Mouse (Mus musculus): ENCODE measurements around the gene Foxl2. TPM values are rescaled to one million over a fixed set of nuclear protein-coding genes. Genes with fewer than 3 reads are reported as not detected.

Foxl2 gene
- polyA plus RNA-seq (2021) = 2.2 TPM

DNA sequence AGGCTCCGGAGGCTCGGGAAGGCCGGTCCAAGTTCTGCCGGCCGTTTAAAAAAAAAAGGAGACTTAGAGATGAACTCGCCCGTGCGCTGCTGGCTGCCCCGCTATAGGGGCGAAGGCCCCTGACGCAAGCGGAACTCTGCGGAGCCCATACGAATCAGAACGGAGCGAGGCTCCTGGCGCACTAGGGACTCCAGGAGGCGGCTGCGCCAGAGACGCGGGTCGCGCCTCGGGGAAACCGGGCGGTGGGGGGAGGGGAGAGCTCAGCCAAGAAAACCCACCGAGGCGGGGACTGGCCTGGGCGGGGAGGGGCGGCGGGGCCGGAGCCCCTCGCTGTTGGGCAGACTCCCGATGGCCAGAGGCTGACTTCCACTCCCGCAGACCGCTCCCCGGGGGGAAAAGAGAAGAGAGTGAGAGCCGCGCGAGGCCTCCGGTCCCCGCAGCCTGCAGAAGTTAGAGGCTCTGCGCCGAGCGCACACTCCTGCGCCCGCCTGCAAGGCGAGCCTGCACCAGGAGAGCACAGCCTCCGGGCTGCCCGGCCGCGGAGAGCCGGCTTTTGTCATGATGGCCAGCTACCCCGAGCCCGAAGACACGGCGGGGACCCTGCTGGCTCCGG, at the start of gene Foxl2:
Foxl2 (plus strand) TSS at position 186 of the 613 bp plus-strand sequence.
- in situ Hi-C loops (cut with MboI; ENCODE audit: low pct_unique_long_range_greater_than_20kb) = no loop called here
- peak; percentile 41 for ATAC-seq
- ChIA-PET POLR2A (no interaction called here), CTCF (interaction anchor here (1.1 to 1.6 kb wide), 2 partner anchors 10 to 16 kb away, joined by 3 to 4 read pairs; no protein-coding TSS in a partner anchor)
- H3K27me3 ChIP-seq = peaks cover 66% of the 10 kb centered on the region
- DNase-seq (ENCODE audit: low read depth, low spot score) = no peak
- no peak for TF ChIP-seq CTCF (IDR thresholded peaks at IDR 0.05)

GRCm38 (mm10) chr9:98920629-98921523, 34.2 kb upstream of the Foxl2 start:
- ChIA-PET CTCF (no interaction called here), POLR2A (no interaction called here)
- H3K27me3 ChIP-seq = peaks cover 10% of the 10 kb centered on the region
- TF ChIP-seq CTCF (IDR thresholded peaks at IDR 0.05) = no peak
- in situ Hi-C loops (cut with MboI; ENCODE audit: low pct_unique_long_range_greater_than_20kb) = no loop called here
- no peak for DNase-seq (ENCODE audit: low read depth, low spot score)
- no peak for ATAC-seq

DNA sequence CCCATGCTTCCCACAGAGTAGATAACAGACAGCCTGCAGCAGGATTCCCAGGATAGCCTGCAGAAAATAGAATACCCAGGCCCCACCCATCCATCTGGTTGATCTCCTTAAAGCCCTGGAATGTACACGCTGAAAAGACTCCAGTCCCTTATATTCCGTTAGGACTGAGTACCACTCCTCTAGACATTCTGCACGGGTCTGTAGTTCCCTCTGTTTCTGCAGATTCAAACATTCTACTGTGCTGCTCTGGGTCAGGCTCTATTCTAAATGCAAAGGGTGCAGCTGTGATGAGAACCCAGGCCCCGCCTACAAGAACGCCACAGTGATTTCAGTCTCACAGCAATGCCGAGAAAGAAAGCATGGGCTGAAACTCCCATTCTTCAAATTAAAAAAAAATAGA, 32.0 kb upstream of the Foxl2 start:
- TF ChIP-seq CTCF (IDR thresholded peaks at IDR 0.05) = no peak
- H3K27me3 ChIP-seq = peaks cover 13% of the 10 kb centered on the region
- ChIA-PET POLR2A (no interaction called here), CTCF (no interaction called here)
- DNase-seq (ENCODE audit: low read depth, low spot score) = no peak
- in situ Hi-C loops (cut with MboI; ENCODE audit: low pct_unique_long_range_greater_than_20kb) = no loop called here
- no peak for ATAC-seq

- in situ Hi-C loops (cut with MboI; ENCODE audit: low pct_unique_long_range_greater_than_20kb) = no loop called here
- ATAC-seq = no peak
- CTCF ChIA-PET = interaction anchor here (0.8 kb wide), 1 partner anchor 10 kb away, joined by 3 read pairs; no protein-coding TSS in a partner anchor
- POLR2A ChIA-PET = interaction anchor here (1.0 kb wide), 1 partner anchor 33 kb away, joined by 3 read pairs; no protein-coding TSS in a partner anchor
- no peak for DNase-seq (ENCODE audit: low read depth, low spot score)
- peak; percentile 21 for TF ChIP-seq CTCF (IDR thresholded peaks at IDR 0.05)
- H3K27me3 ChIP-seq = peaks cover 13% of the 10 kb centered on the region
Measured at GRCm38 (mm10) chr9:98924183-98924582, 30.9 kb upstream of the Foxl2 start.

DNA sequence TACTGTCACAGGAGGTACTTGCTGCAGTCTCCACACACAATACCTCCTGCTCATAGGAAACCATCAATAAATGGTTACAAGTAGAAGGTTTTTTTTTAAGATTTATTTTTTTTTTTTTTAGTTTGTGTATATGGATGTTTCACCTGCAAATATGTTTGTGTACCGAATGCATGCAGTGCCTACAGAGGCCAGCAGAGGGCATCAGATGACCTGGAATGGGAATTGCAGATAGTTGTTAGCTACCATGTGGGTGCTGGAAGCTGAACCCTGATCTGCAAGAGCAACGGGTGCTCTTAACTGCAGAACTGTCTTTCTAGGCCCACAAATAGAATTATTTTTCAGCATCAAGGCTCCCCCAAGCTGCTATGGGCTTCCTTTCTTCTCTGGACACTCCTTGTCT, 25.6 kb upstream of the Foxl2 start:
- CTCF ChIA-PET = interaction anchor here (0.9 kb wide), 1 partner anchor 9 kb away, joined by 3 read pairs; no protein-coding TSS in a partner anchor
- peak; percentile 61 for TF ChIP-seq CTCF (IDR thresholded peaks at IDR 0.05)
- ATAC-seq (no peak), DNase-seq (ENCODE audit: low read depth, low spot score) (no peak)
- in situ Hi-C loops (cut with MboI; ENCODE audit: low pct_unique_long_range_greater_than_20kb) = no loop called here
- H3K27me3 ChIP-seq = peaks cover 17% of the 10 kb centered on the region
- POLR2A ChIA-PET = no interaction called here

- peaks cover 30% of the 10 kb centered on the region for H3K27me3 ChIP-seq
- no peak for DNase-seq (ENCODE audit: low read depth, low spot score)
- CTCF ChIA-PET = interaction anchor here (1.1 kb wide), 1 partner anchor 26 kb away, joined by 3 read pairs; no protein-coding TSS in a partner anchor
- ATAC-seq = no peak
- TF ChIP-seq CTCF (IDR thresholded peaks at IDR 0.05) = no peak
- POLR2A ChIA-PET = no interaction called here
- in situ Hi-C loops (cut with MboI; ENCODE audit: low pct_unique_long_range_greater_than_20kb) = no loop called here
Measured at GRCm38 (mm10) chr9:98932931-98933330, 22.2 kb upstream of the Foxl2 start.

DNA sequence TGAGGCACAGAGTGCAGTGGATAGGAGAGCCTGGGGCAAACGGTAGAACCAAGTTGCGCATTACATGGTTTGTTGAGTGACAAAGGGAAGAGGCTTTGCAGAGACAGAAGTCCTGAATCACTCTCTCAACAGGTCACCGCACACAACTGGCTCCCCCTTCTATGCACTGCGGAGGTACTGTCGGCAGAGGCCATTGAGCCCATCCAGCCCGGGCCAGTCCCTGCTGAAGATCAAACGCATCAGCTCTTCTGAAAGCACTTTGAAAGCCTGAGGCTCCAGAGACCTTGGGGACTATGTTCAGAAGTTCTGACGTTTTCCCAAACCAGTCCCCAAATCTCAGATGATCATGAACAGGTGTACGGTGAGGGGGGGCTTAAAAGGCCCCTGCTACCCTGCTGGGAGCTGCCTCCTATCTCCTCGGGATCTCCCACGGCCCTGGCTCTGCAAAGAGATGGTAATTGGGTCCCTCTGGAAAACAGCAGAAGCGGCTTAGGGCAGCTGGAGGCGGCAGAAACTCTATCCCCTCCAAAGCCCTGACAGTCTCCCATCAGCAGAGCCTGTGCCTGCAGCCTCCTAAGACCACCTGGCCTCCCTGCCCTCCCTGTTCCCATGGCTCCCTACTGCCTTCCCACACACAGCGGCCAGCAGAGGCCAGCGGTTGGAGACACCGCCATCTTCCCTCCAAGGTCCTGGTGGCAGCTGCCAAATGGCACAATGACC, 19.7 kb upstream of the Foxl2 start:
- in situ Hi-C loops (cut with MboI; ENCODE audit: low pct_unique_long_range_greater_than_20kb) = no loop called here
- POLR2A ChIA-PET = no interaction called here
- ATAC-seq = no peak
- peaks cover 33% of the 10 kb centered on the region for H3K27me3 ChIP-seq
- DNase-seq (ENCODE audit: low read depth, low spot score) = no peak
- TF ChIP-seq CTCF (IDR thresholded peaks at IDR 0.05) = no peak
- CTCF ChIA-PET = interaction anchor here (1.2 kb wide), 1 partner anchor 12 kb away, joined by 3 read pairs; no protein-coding TSS in a partner anchor

DNA sequence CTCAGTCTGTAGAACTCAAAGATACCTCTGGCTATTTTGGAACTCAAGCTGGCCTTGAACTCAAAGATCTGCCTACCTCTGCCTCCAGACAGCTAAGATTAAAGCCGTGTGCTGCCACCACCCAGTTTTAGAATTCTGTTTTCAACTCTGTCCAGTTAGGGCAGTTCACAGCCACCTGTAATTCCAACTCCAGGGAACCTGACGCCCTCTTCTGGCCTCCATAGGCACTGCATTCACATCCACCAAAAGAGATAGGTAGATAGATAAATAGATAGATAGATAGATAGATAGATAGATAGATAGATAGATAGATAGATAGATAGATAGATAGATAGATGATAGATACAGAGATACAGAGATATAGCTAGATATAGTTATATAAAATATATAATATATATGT, 15.8 kb upstream of the Foxl2 start:
- in situ Hi-C loops (cut with MboI; ENCODE audit: low pct_unique_long_range_greater_than_20kb) = no loop called here
- DNase-seq (ENCODE audit: low read depth, low spot score) (no peak), ATAC-seq (no peak)
- CTCF ChIA-PET = interaction anchor here (1.5 to 1.6 kb wide), 2 partner anchors 17 to 26 kb away, joined by 3 read pairs; no protein-coding TSS in a partner anchor
- POLR2A ChIA-PET = no interaction called here
- peaks cover 25% of the 10 kb centered on the region for H3K27me3 ChIP-seq
- TF ChIP-seq CTCF (IDR thresholded peaks at IDR 0.05) = peak; percentile 67

DNA sequence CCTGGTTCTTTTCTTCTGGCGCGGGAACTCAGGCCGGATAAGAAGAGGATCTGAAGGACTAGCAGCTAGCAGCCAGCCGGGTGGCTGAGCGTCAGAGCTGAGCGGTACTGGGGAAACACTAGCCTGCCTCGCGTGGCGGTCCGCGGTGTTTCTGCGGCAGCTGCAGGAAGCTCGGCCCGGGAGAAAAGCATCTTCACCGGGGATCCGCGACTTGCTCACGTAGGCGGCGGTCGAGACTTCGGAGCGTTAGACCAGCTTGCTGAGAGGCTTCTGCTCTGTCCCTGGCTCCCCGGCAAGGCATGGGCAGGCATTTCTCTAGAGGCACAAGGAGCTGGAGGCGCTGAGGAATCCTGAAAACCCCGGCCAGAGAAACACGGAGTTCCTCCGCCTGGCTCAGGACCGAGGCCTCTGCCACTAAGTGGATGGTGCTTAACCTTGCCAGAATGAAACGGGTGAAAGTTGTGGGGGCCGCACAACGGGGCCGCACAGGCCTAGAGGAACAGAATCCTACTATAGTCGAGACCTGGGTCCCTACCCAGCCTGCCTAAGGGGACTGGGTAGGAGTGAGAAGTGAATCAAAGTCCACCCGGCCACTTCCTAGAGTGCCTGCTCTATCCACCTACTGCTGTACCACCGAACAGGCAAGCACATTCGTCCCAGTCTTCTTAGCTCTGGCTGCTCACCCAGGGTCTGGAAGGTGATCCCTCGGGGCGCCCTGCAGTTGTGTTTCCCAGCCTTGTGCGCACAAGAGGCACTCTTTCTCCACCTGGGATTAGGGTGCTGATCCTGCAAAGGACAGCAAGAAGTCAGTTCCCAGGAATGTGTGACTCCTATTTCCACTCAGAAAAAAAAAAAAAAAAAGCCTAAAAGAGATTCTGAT, 2.7 kb upstream of the Foxl2 start:
- in situ Hi-C loops (cut with MboI; ENCODE audit: low pct_unique_long_range_greater_than_20kb) = no loop called here
- no peak for TF ChIP-seq CTCF (IDR thresholded peaks at IDR 0.05)
- no peak for DNase-seq (ENCODE audit: low read depth, low spot score)
- H3K27me3 ChIP-seq = peaks cover 43% of the 10 kb centered on the region
- ChIA-PET POLR2A (no interaction called here), CTCF (interaction anchor here (0.7 kb wide), 1 partner anchor 12 kb away, joined by 3 read pairs; no protein-coding TSS in a partner anchor)
- no peak for ATAC-seq

All from Patski (cell line).